Mouse (Mus musculus): ENCODE measurements around the gene Mpped1.

Mpped1 gene

DNA sequence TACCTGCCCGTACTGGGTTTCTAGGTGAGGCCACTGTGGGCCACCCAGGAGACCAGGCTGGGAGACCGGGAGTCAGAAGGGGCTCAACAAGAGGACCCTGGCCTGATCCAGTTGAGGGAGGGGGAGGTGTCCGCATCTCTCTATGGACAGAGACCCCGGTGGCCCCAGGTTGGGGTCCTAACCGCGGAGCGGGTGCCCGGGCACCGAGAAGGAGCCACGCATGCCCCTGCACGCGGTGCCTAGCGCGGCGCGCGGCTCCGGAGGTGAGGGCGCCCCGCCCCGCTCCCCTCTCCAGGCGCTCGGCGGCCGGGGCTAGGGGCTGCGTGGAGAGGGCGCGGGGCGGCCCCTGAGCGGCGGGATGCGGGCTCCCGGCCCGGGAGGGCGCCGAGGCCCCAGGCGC is at the start of gene Mpped1:
Gene Mpped1, plus strand, starts transcription at position 81 of the 400 bp plus-strand sequence.
- no peak for DNase-seq (ENCODE audit: low read depth, low spot score)

DNA sequence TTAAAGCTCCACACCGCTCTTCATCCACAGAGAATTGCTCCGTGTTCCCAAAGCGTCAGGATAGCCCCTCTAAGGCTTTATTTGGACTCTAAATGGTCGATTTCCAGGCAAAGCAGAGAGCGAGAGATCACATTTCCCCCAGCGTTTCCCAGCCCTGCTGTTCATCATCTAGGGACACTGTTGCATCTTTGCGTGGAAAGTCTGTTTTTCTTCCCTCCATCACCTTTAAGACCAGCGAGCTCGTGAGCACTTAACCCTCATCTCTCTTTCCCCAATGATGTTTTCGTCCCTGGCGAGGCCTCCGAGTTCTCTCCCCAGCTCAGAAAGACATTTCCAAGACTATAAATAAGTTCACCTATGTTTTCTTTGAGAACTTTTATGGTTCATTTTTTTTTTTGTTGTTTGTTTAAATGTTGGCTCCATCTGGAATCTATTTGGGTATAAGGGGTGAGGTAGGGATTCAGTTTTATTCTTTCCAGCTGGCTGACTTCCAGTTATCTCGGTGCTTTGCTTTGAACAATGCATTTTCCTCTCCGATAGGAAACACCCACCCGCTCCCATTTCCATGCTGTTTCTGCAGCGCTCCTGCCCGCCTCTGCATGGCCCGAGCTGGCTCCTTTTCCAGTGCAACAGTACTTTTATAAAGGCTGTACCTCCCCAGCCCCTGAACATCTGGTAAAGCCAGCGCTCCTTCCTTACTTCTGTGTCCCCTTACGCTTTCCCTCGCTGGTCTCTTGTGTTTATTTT is 38.4 kb upstream of the Mpped1 start:
- peak; percentile 54 for DNase-seq (ENCODE audit: low read depth, low spot score)

DNA sequence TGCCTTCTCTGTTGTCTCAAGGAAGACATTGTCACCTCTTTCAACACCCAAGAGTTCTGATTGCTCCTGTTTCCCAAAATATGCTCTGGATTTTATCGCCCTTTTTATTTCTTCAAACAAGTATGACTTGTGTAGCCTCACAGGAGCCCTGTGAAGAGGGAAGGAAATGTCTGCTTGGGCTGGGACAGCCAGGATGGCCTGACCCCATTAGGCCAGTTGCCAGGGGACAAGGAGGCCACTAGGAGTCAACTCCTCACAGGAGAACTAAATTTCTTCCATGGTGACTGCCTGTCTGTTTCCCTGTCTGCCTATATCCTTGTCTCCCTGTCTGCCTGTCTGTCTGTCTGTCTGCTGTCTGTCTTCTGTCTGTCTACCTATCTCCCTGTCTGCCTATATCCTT is 37.2 kb upstream of the Mpped1 start:
- DNase-seq (ENCODE audit: low read depth, low spot score), result no peak

DNA sequence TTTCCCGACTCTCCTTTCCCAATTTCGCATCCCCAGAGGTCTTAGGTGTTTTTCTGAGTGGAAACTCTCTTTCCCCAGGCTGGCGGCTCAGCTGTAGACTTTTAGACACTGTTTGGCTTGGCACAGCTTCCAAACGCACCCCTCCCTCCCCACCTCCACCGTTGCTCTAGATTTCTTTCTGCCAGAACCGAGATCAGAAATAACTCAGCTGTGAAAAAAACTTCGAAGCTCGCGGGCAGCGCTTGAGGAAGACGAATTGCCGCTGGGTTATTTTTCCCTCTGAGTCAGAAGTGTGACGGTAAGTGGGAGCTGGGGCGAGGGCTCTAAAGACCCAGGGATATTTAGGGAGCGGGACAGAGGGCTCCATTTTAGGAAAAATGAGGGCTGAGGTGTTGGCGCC is 33.0 kb upstream of the Mpped1 start:
- DNase-seq (ENCODE audit: low read depth, low spot score), result peak; percentile 93

DNA sequence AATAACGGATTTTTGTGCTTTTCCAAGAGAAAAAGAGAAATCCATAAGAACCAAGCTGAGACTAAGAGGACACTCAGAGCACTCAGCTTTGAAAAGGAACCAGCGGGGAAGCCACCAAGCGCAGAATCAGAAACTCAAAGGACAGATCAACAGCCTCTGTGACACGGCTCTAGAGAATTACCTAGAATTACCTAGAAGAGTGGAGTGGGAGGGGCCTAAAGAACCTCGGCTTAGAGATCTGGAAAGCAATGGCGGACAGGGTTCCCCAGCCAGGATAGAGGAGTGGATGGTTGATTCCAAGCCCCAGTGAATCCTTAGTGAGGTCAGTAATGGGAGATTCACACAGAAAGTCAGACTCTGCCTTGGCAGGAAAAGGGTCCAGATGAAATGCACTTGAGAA is 30.3 kb upstream of the Mpped1 start:
- DNase-seq (ENCODE audit: low read depth, low spot score), result no peak

DNA sequence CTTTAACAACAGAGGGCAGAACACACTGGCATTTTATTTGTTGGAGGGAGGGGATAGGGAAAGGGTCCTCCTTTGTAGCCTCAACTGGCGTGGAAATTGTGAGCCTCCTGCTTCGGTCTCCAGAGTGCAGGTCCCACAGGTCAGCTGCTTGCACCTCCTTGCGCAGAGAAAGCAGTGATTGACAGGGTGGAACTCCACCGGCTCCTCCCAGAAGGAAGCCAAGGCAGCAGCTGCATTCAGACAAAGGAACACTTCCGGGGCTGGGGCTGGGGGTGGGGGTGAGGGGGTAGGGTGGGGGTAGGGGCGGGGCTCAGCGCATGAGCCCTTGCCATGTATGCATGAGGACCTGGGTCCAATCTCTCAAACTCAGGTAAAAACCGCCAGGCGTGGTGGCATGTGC is 29.8 kb upstream of the Mpped1 start:
- no peak for DNase-seq (ENCODE audit: low read depth, low spot score)

- DNase-seq (ENCODE audit: low read depth, low spot score), result no peak
These were observed 22.5 kb upstream of the Mpped1 start for GRCm38 (mm10) chr15:83756742-83757141.

DNA sequence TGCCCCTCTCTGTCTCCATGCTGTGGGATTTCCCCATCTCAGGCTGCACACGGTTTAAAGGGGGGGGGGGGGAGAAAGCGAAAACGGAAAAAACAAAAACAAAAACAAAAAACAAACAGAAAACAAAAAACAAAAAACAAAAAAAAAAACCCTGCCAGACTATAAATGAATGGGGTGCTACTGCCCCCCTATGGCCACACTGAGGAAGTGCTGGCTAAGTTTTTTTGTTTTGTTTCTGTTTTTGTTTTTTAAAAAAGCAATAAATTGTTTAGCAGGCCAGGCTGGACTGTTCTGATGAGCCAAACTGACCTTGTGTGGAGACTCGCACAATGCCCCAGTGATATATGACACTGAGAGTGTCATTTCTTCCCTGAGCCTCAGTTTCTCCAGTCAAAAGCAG is 20.3 kb upstream of the Mpped1 start:
- no peak for DNase-seq (ENCODE audit: low read depth, low spot score)

GRCm38 (mm10) chr15:83760683-83761082 is 18.6 kb upstream of the Mpped1 start:
- DNase-seq (ENCODE audit: low read depth, low spot score), result no peak

DNA sequence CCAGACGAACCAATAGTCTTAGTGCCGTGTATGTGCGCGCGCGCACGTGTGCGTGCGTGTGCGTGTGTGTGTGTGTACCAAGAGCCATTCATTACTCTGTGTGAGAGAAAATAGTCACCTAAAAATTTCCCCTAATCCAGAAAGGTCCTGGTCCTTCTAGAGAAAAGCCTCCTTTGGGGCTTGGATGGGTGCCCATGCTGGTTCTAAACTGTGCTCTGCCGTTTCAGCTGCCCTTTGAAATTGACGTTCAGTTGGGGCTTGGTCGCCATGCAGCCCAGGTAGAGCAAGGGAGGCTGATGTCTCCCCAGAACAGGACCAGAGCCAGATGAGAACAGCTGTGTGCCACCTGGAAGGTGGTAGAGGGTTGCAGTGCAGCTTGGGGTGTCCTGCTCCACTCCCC is 17.8 kb upstream of the Mpped1 start:
- DNase-seq (ENCODE audit: low read depth, low spot score), result no peak

DNA sequence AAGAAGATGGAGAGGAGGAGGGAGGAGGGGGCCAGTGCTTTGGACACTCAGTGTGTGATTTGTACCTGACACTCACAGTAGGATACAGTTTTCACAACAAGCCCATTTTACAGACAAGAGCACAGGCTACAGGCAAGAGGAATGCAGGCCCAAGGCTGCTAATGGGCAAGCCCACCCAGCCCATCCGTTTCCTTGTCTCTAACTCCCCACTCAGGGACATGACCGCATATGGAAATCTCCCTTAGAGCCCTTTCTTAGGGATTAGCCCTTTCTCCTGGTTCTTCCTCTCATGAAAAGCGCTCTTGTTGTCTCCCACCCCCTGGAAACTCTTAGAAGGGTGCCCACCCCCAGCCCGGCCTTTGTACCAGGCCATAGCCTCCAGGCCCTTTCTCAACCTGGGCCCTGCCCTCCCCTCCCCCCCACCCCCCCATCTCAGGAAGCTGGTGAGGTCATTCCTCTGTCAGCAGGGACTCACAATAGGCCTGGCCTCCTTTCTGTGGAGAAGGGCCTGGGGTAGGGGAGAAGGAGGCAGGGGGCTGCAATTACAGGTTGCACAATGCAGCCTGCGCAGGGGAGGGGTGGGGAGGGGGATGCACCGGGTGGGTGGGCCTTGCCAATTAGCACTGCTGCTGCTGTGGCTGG is 13.8 kb upstream of the Mpped1 start:
- DNase-seq (ENCODE audit: low read depth, low spot score), result no peak

- no peak for DNase-seq (ENCODE audit: low read depth, low spot score)
These were observed 7.8 kb upstream of the Mpped1 start for GRCm38 (mm10) chr15:83771346-83772053.

- DNase-seq (ENCODE audit: low read depth, low spot score), result no peak
These were observed 6.8 kb upstream of the Mpped1 start for GRCm38 (mm10) chr15:83772460-83772859.

- no peak for DNase-seq (ENCODE audit: low read depth, low spot score)
These were observed 6.3 kb upstream of the Mpped1 start for GRCm38 (mm10) chr15:83772953-83773352.

GRCm38 (mm10) chr15:83774922-83775321 is 4.3 kb upstream of the Mpped1 start:
- no peak for DNase-seq (ENCODE audit: low read depth, low spot score)

GRCm38 (mm10) chr15:83776265-83777000 is 2.8 kb upstream of the Mpped1 start:
- DNase-seq (ENCODE audit: low read depth, low spot score), result no peak

DNA sequence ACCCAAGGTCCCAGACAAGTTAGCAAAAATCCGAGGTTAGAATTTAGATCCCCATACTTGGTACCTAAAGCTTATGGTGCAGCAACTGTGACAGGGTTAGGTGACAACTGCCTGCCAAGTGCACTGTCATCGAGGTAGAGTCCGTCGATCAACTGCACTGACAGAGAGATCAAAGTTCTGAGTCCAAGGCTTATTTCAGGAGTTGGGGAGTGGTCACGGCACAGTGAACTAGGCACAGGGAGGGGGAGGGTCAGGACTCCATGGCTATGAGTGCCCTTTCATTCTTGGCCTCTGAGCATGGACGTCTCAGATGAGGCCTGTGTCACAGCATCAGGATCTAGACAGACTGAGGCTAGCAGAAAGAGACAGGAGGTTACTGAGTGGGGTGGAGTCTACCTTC is 1.8 kb upstream of the Mpped1 start:
- DNase-seq (ENCODE audit: low read depth, low spot score), result no peak

- DNase-seq (ENCODE audit: low read depth, low spot score), result no peak
These were observed 831 bp downstream of the Mpped1 start for GRCm38 (mm10) chr15:83779855-83780740.

- no peak for DNase-seq (ENCODE audit: low read depth, low spot score)
These were observed 2.0 kb downstream of the Mpped1 start for GRCm38 (mm10) chr15:83781304-83781703.

DNA sequence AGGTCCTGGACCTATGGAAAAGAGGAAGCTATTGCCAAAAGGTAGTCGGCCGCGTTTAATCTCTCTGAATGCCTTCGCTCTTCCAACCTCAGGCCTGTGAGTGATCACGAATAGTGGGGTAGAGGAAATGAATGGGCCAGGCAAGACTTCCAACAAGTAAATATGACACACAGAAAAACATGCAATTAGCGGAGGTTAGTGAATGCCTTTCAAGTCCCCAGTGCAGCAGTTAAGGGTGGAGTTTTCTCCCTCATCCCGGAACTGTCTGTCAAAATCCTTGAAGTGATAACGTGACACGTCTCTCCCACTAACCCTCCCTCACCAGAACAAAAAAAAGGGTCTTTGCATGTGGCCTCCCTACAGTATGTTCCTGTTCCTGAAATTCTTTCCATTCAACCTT is 3.0 kb downstream of the Mpped1 start:
- no peak for DNase-seq (ENCODE audit: low read depth, low spot score)

DNA sequence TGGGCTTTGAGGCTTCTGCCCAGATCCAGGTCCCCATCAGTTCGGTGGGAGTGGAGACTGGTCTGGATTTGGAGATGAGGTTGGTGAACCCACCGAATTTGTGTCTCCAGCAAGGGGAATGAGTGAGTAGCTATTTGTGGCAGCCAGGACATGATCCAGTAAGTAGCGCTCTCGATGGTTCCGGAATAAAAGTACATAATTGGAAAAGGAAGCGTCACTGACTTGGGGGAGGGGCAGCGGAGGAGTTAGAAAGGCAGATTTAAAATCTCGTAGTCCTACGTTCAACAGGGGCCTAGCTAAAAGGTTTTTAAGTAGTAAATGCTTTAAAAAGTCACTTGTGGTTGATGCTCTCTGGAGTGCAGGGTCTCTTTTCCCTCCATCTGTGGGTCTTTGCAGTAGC is 5.5 kb downstream of the Mpped1 start:
- DNase-seq (ENCODE audit: low read depth, low spot score), result peak; percentile 66

Data from telencephalon, adult 2 months (tissue).